Mouse (Mus musculus) embryonic facial prominence, embryonic 14.5 days (tissue): ENCODE measurements at regions not wholly inside any gene's neighbourhood (a gene's known extent, or its start where the extent isn't known, plus 50 kb on each side); places are given as distances from the start of the nearest gene placed in this dataset.
A peak's percentile ranks its signal among the peaks of the same experiment; 100 is the strongest.

Experiments
- ATAC-seq: fragments of 200-750 bp; cut with Nextera tagmentation; 2 replicates; pipeline ENCODE4 v1.8.0; 2017; ENCODE audit warnings: low read depth, moderate number of reproducible peaks, moderate TSS enrichment
- DNase-seq: peaks from one replicate; pipeline ENCODE4 v3.0.0-alpha.2; 2015; ENCODE audit warnings: low spot score
- H3K27ac ChIP-seq: fragments of 300-500 bp; sonication (generic); replicated peaks from 2 replicates; pipeline ENCODE4 v1.5.1; 2014; ENCODE audit warnings: low read depth, mild to moderate bottlenecking, low read length, moderate library complexity
- H3K27me3 ChIP-seq: fragments of 300-500 bp; sonication (generic); replicated peaks from 2 replicates; pipeline ENCODE4 v1.6.1; 2014; ENCODE audit warnings: low read length; ENCODE audit not compliant: control insufficient read depth, insufficient read depth
- H3K36me3 ChIP-seq: fragments of 300-500 bp; sonication (generic); 2 replicates; pipeline ENCODE4 v1.6.1; 2014; ENCODE audit warnings: low read length, mixed read lengths; ENCODE audit not compliant: control insufficient read depth, insufficient read depth
- H3K4me1 ChIP-seq: fragments of 300-500 bp; sonication (generic); 2 replicates; pipeline ENCODE4 v1.6.1; 2014; ENCODE audit warnings: antibody characterized with exemption, low read length; ENCODE audit not compliant: control insufficient read depth, insufficient read depth
- H3K4me2 ChIP-seq: fragments of 300-500 bp; sonication (generic); 2 replicates; pipeline ENCODE4 v1.6.1; 2014; ENCODE audit warnings: low read depth, mild to moderate bottlenecking, low read length, moderate library complexity, mixed read lengths
- H3K4me3 ChIP-seq: fragments of 300-500 bp; sonication (generic); 2 replicates; pipeline ENCODE4 v1.5.1; 2014; ENCODE audit warnings: low read depth, mild to moderate bottlenecking, low read length
- H3K9ac ChIP-seq: fragments of 300-500 bp; sonication (generic); 2 replicates; pipeline ENCODE4 v1.6.1; 2014; ENCODE audit warnings: low read depth, mild to moderate bottlenecking, low read length, moderate library complexity, mixed read lengths
- H3K9me3 ChIP-seq: fragments of 300-500 bp; sonication (generic); 2 replicates; pipeline ENCODE4 v1.6.1; 2016; ENCODE audit warnings: low read length; ENCODE audit not compliant: control insufficient read depth
- WGBS: fragments of 180-500 bp; shearing (Covaris S2); extraction: QIAGEN DNeasy Blood & Tissue Kit; methylation state at CpG from one replicate; pipeline ENCODE4 v1.1.7; 2014; 5-methylcytosine and 5-hydroxymethylcytosine counted together

GRCm38 (mm10) chr12:39302213-39302591, 523.0 kb downstream of the Etv1 start:
- 62% methylated on average over 2 of the region's 2 CpGs for WGBS
- ATAC-seq, result no peak

DNA sequence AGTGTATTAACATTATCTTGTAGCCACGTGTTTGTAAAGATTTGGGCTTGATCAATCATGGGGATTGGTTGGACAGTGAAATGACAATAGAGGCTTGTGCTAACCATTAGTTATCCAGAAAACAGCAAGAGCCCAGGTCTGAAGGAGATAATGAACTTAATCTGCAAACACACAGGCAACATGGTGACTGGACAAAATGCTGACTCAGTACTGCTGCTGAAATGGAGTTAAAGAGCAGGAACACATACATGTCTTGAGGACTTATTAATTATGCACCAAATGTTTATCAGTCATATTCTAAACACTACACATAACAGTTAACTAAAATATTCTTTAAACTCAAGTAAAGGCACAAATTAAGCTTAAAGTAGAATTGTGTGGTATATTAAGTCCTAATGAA, 528.6 kb downstream of the Etv1 start:
- Histone ChIP-seq H3K9me3 (no peaks in the 10 kb centered on the region), H3K27me3 (no peaks in the 10 kb centered on the region), H3K4me2 (no peak overlapping the region), H3K4me3 (no peak overlapping the region), H3K9ac (no peak overlapping the region), H3K36me3 (no peaks in the 10 kb centered on the region), H3K27ac (no peak overlapping the region), H3K4me1 (no peaks in the 10 kb centered on the region)
- WGBS, result 72% methylated on average over 1 of the region's 1 CpGs
- no peak for DNase-seq
- no peak for ATAC-seq

More at GRCm38 (mm10) chr12:39302213-39302591, 523.0 kb downstream of the Etv1 start:
- Histone ChIP-seq H3K9me3 (no peaks in the 10 kb centered on the region), H3K27ac (no peak overlapping the region), H3K4me2 (no peak overlapping the region), H3K36me3 (no peaks in the 10 kb centered on the region), H3K9ac (no peak overlapping the region), H3K4me1 (peaks cover 9% of the 10 kb centered on the region; the same call in 1 of the 2 replicates), H3K4me3 (no peak overlapping the region), H3K27me3 (no peaks in the 10 kb centered on the region)
- no peak for DNase-seq

GRCm38 (mm10) chr12:39309905-39310304, 530.7 kb downstream of the Etv1 start:
- no peak for ATAC-seq
- 58% methylated on average over 3 of the region's 3 CpGs for WGBS
- Histone ChIP-seq H3K9me3 (no peaks in the 10 kb centered on the region), H3K4me2 (no peak overlapping the region), H3K4me1 (no peaks in the 10 kb centered on the region), H3K36me3 (no peaks in the 10 kb centered on the region), H3K27ac (no peak overlapping the region), H3K9ac (no peak overlapping the region), H3K4me3 (no peak overlapping the region), H3K27me3 (no peaks in the 10 kb centered on the region)
- peak; percentile 58 for DNase-seq

GRCm38 (mm10) chr12:39317229-39317628, 538.0 kb downstream of the Etv1 start:
- Histone ChIP-seq H3K27ac (no peak overlapping the region), H3K27me3 (no peaks in the 10 kb centered on the region), H3K4me1 (no peaks in the 10 kb centered on the region), H3K4me3 (no peak overlapping the region), H3K36me3 (no peaks in the 10 kb centered on the region), H3K9ac (no peak overlapping the region), H3K4me2 (no peak overlapping the region), H3K9me3 (no peaks in the 10 kb centered on the region)
- ATAC-seq (no peak), DNase-seq (peak; percentile 1)
- 77% methylated on average over 4 of the region's 4 CpGs for WGBS

- Histone ChIP-seq H3K4me3 (no peak overlapping the region), H3K36me3 (no peaks in the 10 kb centered on the region), H3K27ac (no peak overlapping the region), H3K4me1 (no peaks in the 10 kb centered on the region), H3K9ac (no peak overlapping the region), H3K27me3 (no peaks in the 10 kb centered on the region), H3K9me3 (no peaks in the 10 kb centered on the region), H3K4me2 (no peak overlapping the region)
- DNase-seq (no peak), ATAC-seq (no peak)
- 82% methylated on average over 1 of the region's 1 CpGs for WGBS
Observed at GRCm38 (mm10) chr12:39321453-39321852, 542.3 kb downstream of the Etv1 start.

- H3K27ac ChIP-seq, result no peak overlapping the region
- ATAC-seq (no peak), DNase-seq (no peak)
- H3K4me3 ChIP-seq, result no peak overlapping the region
- H3K27me3 ChIP-seq, result no peaks in the 10 kb centered on the region
- H3K36me3 ChIP-seq, result no peaks in the 10 kb centered on the region
- H3K9ac ChIP-seq, result no peak overlapping the region
- H3K4me2 ChIP-seq, result no peak overlapping the region
- no peaks in the 10 kb centered on the region for H3K9me3 ChIP-seq
- 44% methylated on average over 7 of the region's 7 CpGs for WGBS
- no peaks in the 10 kb centered on the region for H3K4me1 ChIP-seq
Observed at GRCm38 (mm10) chr12:39326157-39326556, 547.0 kb downstream of the Etv1 start.

- no peak overlapping the region for H3K9ac ChIP-seq
- no peak for ATAC-seq
- H3K4me1 ChIP-seq, result no peaks in the 10 kb centered on the region
- no peak overlapping the region for H3K27ac ChIP-seq
- no peak for DNase-seq
- no peak overlapping the region for H3K4me2 ChIP-seq
- WGBS, result 71% methylated on average over 4 of the region's 4 CpGs
- H3K27me3 ChIP-seq, result no peaks in the 10 kb centered on the region
- no peak overlapping the region for H3K4me3 ChIP-seq
- no peaks in the 10 kb centered on the region for H3K9me3 ChIP-seq
- H3K36me3 ChIP-seq, result no peaks in the 10 kb centered on the region
Observed at GRCm38 (mm10) chr12:39326668-39327299, 547.6 kb downstream of the Etv1 start.

DNA sequence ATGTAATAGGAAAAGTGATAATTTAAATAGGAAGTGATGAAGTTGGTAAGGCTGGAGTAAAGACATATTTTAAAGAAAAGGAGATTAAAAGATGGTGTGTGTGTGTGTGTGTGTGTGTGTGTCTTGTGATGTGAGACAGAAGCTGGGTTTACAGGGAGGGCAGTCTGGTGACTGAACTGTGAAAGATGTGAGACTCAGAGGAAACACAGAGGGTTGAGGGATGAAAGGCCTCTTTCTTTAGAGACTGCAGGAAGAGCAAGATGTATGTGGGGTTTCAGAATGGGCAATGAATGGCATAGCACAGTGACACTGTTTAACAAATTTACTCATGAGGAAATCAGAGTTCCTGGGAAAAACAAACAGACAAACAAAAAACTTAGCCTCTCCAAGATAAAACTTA, 549.2 kb downstream of the Etv1 start:
- Histone ChIP-seq H3K27ac (no peak overlapping the region), H3K36me3 (no peaks in the 10 kb centered on the region), H3K4me3 (no peak overlapping the region), H3K9ac (no peak overlapping the region), H3K4me1 (no peaks in the 10 kb centered on the region), H3K27me3 (no peaks in the 10 kb centered on the region), H3K9me3 (no peaks in the 10 kb centered on the region), H3K4me2 (no peak overlapping the region)
- no peak for ATAC-seq
- no peak for DNase-seq

GRCm38 (mm10) chr12:39339101-39339538, 559.9 kb downstream of the Etv1 start:
- no peak overlapping the region for H3K27ac ChIP-seq
- H3K9ac ChIP-seq, result no peak overlapping the region
- H3K4me2 ChIP-seq, result no peak overlapping the region
- 76% methylated on average over 5 of the region's 5 CpGs for WGBS
- 0 out of 2 replicates have a peak, but pooled peaks cover 1% of the 10 kb centered on the region for H3K9me3 ChIP-seq
- H3K36me3 ChIP-seq, result no peaks in the 10 kb centered on the region
- H3K27me3 ChIP-seq, result no peaks in the 10 kb centered on the region
- no peak overlapping the region for H3K4me3 ChIP-seq
- no peaks in the 10 kb centered on the region for H3K4me1 ChIP-seq
- ATAC-seq, result no peak
- no peak for DNase-seq
